Mouse (Mus musculus) heart, adult 2 months (tissue): Measurements from ENCODE around the gene Wdr83os. TPM values are rescaled to one million over a fixed set of nuclear protein-coding genes. Genes with fewer than 3 reads are reported as not detected.

Experiments used
- DNase-seq, 2 experiments: peaks; one replicate each; pipeline ENCODE4 v3.0.0; 2021
- H3K27ac ChIP-seq: fragments of 200-600 bp; 2 replicates; pipeline ENCODE4 v1.8.1; 2022
- H3K27me3 ChIP-seq: fragments of 200-500 bp; 2 replicates; pipeline ENCODE4 v1.6.1; 2012; ENCODE audit warnings: mild to moderate bottlenecking, low read length, inconsistent platforms, mixed read lengths; ENCODE audit not compliant: control insufficient read depth, insufficient read depth
- H3K36me3 ChIP-seq: fragments of 200-500 bp; 2 replicates; pipeline ENCODE4 v1.6.1; 2012; ENCODE audit warnings: low read length, inconsistent platforms; ENCODE audit not compliant: control insufficient read depth, insufficient read depth
- H3K4me1 ChIP-seq: fragments of 200-500 bp; 2 replicates; pipeline ENCODE4 v1.6.1; 2011; ENCODE audit warnings: low read length; ENCODE audit not compliant: control insufficient read depth, insufficient read depth
- H3K4me3 ChIP-seq: fragments of 200-600 bp; 2 replicates; pipeline ENCODE4 v1.8.1; 2022
- H3K79me2 ChIP-seq: fragments of 200-500 bp; replicated peaks from 2 replicates; pipeline ENCODE4 v1.6.1; 2012; ENCODE audit warnings: mild to moderate bottlenecking, inconsistent platforms, low read length, moderate library complexity, mixed read lengths; ENCODE audit not compliant: control insufficient read depth, insufficient read depth
- H3K9ac ChIP-seq: fragments of 200-500 bp; 2 replicates; pipeline ENCODE4 v1.6.1; 2012; ENCODE audit warnings: low read depth, mild to moderate bottlenecking, control low read depth, inconsistent platforms, low read length, mixed read lengths
- CTCF ChIP-seq: fragments of 200-600 bp; IDR thresholded peaks from 2 replicates; pipeline ENCODE4 v1.8.1; 2022; ENCODE audit warnings: antibody characterized with exemption, mild to moderate bottlenecking, moderate library complexity
- EP300 ChIP-seq: fragments of 200-500 bp; IDR thresholded peaks from 2 replicates; pipeline ENCODE4 v1.6.1; 2011; ENCODE audit warnings: low read depth, low read length, control low read depth; ENCODE audit not compliant: insufficient read depth
- POLR2A ChIP-seq: fragments of 200-500 bp; IDR thresholded peaks from 2 replicates; pipeline ENCODE4 v1.6.1; 2011; ENCODE audit warnings: mild to moderate bottlenecking, low read depth, low read length, control low read depth; ENCODE audit not compliant: insufficient read depth
- WGBS: fragments of 180-500 bp; shearing (Covaris S2); methylation state at CpG from one replicate; pipeline ENCODE4 v1.1.7; 2018; 5-methylcytosine and 5-hydroxymethylcytosine counted together
- intact Hi-C: fragments of 180-260 bp; cut with DNase I; formaldehyde crosslinking; loops from one replicate; pipeline ENCODE4 v1.15.1; 2025
- polyA plus RNA-seq: library from polyadenylated mRNA; depleted of rRNA; stranded (reverse); fragments of >200 nt; gene quantifications from 2 replicates; pipeline ENCODE4 v1.2.3, GENCODE M21; 2012
- total RNA-seq, 2 experiments: library from RNA; stranded (reverse); gene quantifications; 2 replicates each; pipeline ENCODE4 v1.2.3; 2021

Gene Wdr83os
- total and polyA plus RNA-seq, 3 experiments = 39.0 to 99.3 (median 41.4) TPM

- H3K79me2 ChIP-seq = peaks cover 5% of the 10 kb centered on the region
- TF ChIP-seq EP300 (no peak), CTCF (no peak), POLR2A (no peak)
- no peak overlapping the region for H3K9ac ChIP-seq
- intact Hi-C loops = no loop called here
- no peaks in the 10 kb centered on the region for H3K27me3 ChIP-seq
- DNase-seq = no peak
- 95% methylated on average over 6 of the region's 6 CpGs for WGBS
- no peak overlapping the region for H3K27ac ChIP-seq
- no peaks in the 10 kb centered on the region; the same call in 1 of the 2 replicates for H3K4me1 ChIP-seq
- no peak overlapping the region for H3K4me3 ChIP-seq
- H3K36me3 ChIP-seq = no peaks in the 10 kb centered on the region
These were observed 36.9 kb upstream of the Wdr83os start for GRCm38 (mm10) chr8:85043619-85044018.

GRCm38 (mm10) chr8:85057367-85057766 is 23.2 kb upstream of the Wdr83os start:
- Histone ChIP-seq H3K4me1 (no peaks in the 10 kb centered on the region; the same call in 1 of the 2 replicates), H3K9ac (no peak overlapping the region), H3K4me3 (no peak overlapping the region), H3K79me2 (no peaks in the 10 kb centered on the region; the same call in 1 of the 2 replicates), H3K36me3 (no peaks in the 10 kb centered on the region), H3K27ac (no peak overlapping the region), H3K27me3 (no peaks in the 10 kb centered on the region)
- intact Hi-C loops = no loop called here
- no peak for DNase-seq
- 81% methylated on average over 7 of the region's 7 CpGs for WGBS
- TF ChIP-seq POLR2A (no peak), EP300 (no peak), CTCF (no peak)

GRCm38 (mm10) chr8:85059879-85060616 is 20.5 kb upstream of the Wdr83os start, which contains the start of gene Fbxw9:
TSS of gene Fbxw9 (plus strand) at chr8:85060055.
- intact Hi-C loops = loop anchor here (1.0 kb wide), 1 partner anchor 11 kb away; the partner anchor contains the start of gene Dhps
- TF ChIP-seq POLR2A (0 out of 2 replicates have a peak, but pooled peaks have one; percentile 33), EP300 (no peak)
- Histone ChIP-seq H3K36me3 (no peaks in the 10 kb centered on the region), H3K4me1 (no peaks in the 10 kb centered on the region; the same call in 1 of the 2 replicates), H3K27ac (peak within 1 kb of the TSS; percentile 53), H3K9ac (peak within 1 kb of the TSS; percentile 57), H3K4me3 (peak within 1 kb of the TSS; percentile 84), H3K79me2 (no peaks in the 10 kb centered on the region; the same call in 1 of the 2 replicates), H3K27me3 (no peaks in the 10 kb centered on the region)
- peak; percentile 89 to 90 for DNase-seq
- under 1% methylated on average over 53 of the region's 53 CpGs for WGBS

GRCm38 (mm10) chr8:85062603-85063002 is 17.9 kb upstream of the Wdr83os start:
- no peaks in the 10 kb centered on the region for H3K36me3 ChIP-seq
- WGBS = 99% methylated on average over 4 of the region's 4 CpGs
- TF ChIP-seq POLR2A (no peak), CTCF (no peak), EP300 (no peak)
- no peak overlapping the region for H3K4me3 ChIP-seq
- DNase-seq = no peak
- no peaks in the 10 kb centered on the region; the same call in 1 of the 2 replicates for H3K4me1 ChIP-seq
- no peak overlapping the region for H3K27ac ChIP-seq
- H3K9ac ChIP-seq = no peak overlapping the region
- H3K79me2 ChIP-seq = no peaks in the 10 kb centered on the region; the same call in 1 of the 2 replicates
- no peaks in the 10 kb centered on the region for H3K27me3 ChIP-seq
- intact Hi-C loops = no loop called here

- TF ChIP-seq POLR2A (no peak), CTCF (no peak), EP300 (no peak)
- Histone ChIP-seq H3K27ac (no peak overlapping the region), H3K9ac (no peak overlapping the region), H3K27me3 (no peaks in the 10 kb centered on the region), H3K4me3 (no peak overlapping the region), H3K79me2 (no peaks in the 10 kb centered on the region; the same call in 1 of the 2 replicates), H3K4me1 (no peaks in the 10 kb centered on the region; the same call in 1 of the 2 replicates), H3K36me3 (no peaks in the 10 kb centered on the region)
- 55% methylated on average over 2 of the region's 2 CpGs for WGBS
- no peak for DNase-seq
- intact Hi-C loops = no loop called here
These were observed 15.3 kb upstream of the Wdr83os start for GRCm38 (mm10) chr8:85065213-85065612.

DNA sequence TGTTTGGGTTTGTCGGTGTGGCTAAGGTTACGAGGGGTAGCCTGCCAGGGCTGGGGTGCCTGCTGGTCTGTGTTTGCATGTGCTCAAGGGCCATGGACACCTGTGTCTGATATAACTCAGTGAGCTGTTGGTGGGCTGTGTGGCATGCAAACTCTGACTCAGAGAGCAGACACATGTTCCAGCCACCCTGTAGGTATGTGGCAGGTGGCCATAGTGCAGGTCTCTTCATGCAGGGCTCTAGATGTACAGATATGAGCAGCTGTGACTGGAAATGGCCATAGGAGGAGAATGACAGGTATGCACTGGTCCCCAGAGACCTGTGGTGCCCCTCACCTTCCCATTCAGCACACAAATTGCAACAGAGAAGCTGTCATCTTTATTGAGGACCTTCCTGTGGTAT is 13.4 kb upstream of the Wdr83os start:
- Histone ChIP-seq H3K36me3 (no peaks in the 10 kb centered on the region), H3K4me1 (peaks cover 2% of the 10 kb centered on the region; the same call in 1 of the 2 replicates), H3K9ac (no peak overlapping the region), H3K27ac (no peak overlapping the region), H3K27me3 (no peaks in the 10 kb centered on the region), H3K4me3 (no peak overlapping the region), H3K79me2 (no peaks in the 10 kb centered on the region)
- intact Hi-C loops = no loop called here
- whole genome bisulfite sequencing = 98% methylated on average over 2 of the region's 2 CpGs
- DNase-seq = no peak
- TF ChIP-seq CTCF (no peak), EP300 (no peak), POLR2A (no peak)
